Mouse (Mus musculus) layer of hippocampus, adult 9-11 months (tissue): ENCODE measurements around the gene Klhdc9.

Source experiments
- DNase-seq: peaks from one replicate; pipeline ENCODE4 v3.0.0; 2022

Klhdc9 gene

DNA sequence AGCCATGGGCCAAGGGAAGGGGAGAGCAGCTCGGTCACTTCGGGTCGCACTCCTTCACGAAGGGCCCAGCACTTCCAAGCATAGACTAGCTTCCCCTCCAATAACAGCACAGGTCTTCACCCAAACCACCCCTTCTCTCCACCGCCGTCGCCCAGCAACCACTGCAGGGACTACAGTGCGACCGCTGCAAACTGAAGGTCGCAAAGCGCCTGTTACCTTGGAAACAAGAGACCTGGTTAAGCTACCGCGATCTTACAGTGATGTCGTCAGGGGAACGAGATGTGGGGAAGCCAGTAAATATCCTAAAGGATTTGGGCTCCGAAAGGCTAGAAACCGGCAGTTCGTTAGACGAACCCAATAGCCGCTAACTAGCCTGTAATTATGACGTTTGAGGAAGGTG lies at the start of gene Klhdc9:
Gene Klhdc9 (minus strand): TSS at position 143 of the 400 bp plus-strand sequence.
- DNase-seq, result peak; percentile 94

DNA sequence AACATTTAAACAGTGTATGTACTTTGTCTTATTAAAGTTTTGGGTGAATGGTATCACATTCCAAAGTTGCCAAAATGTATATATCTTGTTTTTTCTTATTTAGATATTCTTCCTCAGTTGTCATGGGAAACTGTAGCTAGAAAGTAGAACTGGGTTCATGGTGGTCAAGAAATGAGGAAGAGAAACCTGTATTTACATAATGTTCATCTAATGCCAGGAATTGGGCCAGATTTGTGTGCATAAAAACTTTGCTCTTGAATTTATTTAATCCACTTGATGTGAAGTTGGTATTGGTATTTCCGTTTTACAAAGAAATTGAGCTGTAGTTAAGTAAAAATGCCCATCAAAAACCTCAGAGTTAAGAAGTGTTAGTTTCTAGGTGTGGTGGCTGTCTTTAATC lies 49.6 kb upstream of the Klhdc9 start:
- DNase-seq, result no peak

DNA sequence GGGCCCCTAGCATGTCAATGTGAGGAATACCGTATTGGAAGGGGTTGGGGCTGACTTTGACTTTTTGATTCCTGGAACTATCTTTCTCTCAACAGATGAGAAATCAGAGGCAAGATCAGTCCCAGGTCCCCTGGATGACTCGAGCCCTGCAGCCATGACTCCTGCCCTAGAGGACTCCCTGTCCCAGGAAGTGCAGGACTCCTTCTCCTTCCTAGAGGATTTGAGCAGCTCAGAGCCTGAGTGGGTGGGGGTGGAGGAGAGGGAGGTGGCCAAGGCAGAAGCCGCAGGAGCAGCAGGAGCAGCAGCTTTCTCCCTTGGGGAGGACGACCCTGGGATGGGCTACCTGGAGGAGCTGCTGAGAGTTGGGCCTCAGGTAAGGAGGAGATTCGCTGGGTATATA lies 46.7 kb upstream of the Klhdc9 start:
- DNase-seq, result no peak

DNA sequence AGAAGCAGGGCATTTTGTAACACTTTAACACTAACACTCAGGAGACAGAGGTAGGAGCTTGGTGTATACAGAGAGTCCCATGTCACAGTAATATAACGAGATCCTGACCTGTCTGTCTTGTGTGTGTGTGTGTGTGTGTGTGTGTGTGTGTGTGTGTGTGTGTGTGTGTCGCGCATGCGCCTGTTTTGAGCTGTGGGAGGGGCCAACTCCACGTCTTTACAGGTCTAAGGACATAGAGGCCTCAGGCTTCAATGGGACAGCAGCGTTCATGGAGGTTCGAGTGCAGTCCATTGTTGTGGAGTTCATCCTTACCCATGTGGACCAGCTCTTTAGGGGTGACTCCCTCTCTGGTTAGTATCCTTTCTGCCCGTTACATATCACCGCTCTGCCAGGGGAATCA lies 42.4 kb upstream of the Klhdc9 start:
- DNase-seq, result no peak

DNA sequence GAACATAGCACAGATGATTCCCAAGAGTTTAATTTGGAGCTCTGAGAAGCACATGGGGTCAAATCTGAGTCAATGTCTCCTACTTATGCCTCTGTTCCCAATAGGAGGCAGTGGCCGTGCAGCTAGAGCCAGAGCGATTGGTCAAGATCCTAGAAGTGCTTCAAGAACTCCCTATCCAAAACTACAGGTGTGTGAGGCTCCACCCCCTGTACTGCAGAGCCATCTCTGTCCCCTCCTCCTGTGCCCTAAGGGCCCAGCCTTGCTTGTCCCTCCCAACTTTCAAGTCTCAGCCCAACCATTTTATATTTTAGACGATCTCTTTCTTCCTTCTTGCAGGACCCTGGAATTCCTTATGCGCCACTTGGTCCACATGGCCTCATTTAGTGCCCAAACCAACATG lies 41.2 kb upstream of the Klhdc9 start:
- DNase-seq, result no peak

DNA sequence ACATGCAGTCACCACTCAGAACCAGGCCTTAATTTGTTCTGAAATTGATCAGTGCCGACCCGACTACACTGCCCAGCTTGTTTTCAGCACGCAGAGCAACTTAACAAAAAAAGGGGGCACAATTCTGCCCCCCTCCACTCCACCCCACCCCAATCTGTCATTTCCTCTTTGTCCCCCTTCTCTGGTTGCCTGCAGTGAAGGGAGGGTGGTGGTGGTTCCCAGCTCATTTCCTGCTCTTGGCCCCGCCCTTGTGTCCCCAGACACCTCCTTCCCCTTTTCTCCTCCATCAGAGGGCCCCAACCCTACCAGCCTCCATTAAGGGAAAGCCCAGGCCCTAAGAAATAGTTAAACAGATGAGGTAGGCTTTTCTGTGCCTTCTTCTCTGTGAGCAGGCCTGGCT lies 29.5 kb upstream of the Klhdc9 start:
- DNase-seq, result peak; percentile 54

DNA sequence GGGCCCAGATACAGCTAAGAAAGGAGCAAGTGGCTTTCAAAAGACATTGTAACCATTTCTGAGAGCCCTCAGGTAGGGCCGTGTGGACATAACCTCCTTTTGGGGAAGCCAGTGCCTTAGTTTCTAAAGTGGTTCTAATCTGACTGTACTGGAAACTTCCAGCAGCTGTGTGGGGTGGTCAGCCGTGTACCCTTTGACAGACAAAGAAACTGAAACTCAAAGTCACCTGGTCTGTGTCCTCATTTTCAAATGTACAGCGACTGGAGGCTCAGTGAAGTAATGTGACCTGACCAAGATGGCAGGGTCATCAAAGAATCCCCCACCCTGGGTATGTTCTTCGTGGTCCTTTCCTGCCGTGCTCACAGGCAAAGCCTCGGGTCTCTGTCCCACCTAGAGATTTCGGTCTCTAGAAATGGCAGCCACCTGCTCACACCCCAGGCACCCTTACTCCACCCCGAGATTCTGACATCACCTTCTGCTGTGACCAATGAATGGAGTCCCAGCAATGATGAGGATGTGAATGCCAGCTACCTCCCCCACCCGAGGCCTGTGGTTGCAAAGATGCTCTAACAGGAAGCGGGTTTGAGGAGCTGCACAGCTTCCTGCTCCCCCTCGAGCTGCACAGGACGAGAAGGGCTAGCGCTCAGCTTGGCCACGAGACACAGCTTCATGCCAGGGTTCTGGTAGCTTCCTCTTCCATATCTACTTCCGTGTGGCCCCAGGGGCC lies 27.9 kb upstream of the Klhdc9 start, which contains the start of gene Arhgap30:
Gene Arhgap30 (plus strand): TSS at position 579 of the 727 bp plus-strand sequence.
- DNase-seq, result peak; percentile 81

DNA sequence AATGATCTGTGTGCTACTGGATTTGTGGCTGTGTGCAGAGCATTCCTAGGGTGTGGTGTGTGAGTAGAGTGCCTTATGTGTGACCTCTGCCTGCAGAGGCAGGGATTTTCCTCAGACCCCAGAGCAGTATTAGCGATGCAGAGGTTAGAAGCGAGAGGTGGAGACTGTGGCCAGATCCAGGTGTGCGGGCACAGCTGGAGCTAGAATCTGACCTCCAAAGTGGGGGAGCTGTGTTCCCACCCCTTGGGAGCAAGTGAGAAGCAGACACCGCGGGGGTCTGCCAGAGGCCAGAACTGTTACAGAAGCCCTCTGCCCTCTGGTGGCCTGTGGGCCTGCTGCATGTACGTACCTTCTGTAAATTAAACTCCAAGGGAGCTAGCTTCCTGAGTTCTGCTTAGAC lies 26.5 kb upstream of the Klhdc9 start:
- DNase-seq, result no peak

DNA sequence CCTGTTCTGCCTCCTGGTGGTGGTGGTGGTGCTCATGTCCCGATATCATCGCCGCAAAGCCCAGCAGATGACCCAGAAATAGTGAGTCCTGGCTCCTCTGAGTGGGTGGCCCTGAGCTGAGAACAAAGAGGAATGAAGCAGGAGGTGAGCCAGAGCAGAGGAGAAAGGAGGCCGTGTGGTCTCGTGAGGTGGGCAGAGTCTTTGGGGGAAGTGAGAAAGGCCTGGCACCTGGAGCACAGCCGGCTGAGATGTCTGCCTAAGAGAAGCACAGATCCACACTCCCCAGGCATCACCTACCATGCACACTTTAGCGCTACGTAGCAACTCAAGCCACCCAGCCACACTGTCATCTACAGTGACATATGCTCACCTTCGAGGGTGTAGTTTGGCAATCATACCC lies 24.6 kb upstream of the Klhdc9 start:
- DNase-seq, result no peak

DNA sequence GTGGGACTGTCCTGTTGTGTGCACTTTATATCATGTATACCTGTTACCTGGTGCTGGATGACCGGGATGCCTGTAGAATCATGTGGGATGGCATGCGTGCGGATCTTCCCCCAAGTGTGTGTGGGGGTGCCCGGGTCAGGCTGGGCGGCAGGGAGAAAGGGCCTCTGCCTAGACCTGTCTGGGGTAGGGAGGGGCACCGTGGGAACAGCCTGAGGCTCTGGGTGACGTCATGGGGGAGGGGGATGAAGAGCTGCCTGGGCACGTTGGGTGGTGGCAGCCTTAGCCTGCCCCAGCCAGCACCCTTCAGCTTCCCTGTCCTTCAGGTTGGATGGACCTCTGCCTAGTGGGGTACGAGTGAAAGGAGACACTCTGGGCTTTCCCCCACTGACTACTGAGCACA lies 23.8 kb upstream of the Klhdc9 start:
- DNase-seq, result no peak

DNA sequence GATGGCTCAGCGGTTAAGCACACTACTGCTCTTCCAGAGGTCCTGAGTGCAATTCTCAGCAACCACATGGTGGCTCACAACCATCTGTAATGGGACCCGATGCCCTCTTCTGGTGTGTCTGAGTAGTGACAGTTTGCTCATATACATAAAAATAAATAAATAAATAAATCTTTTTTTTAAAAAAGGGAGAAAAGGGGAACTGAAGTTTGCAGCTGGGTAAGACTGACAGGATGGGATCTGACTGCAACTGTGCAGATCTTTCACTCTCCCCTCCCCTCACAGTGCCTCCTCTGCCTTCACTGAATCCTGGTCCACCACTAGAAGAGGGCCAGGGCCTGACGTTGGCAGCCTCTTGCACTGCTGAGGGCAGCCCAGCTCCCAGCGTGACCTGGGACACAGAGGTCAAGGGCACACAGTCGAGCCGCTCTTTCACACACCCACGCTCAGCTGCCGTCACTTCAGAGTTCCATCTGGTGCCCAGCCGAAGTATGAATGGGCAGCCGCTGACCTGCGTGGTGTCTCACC lies 21.6 kb upstream of the Klhdc9 start:
- no peak for DNase-seq

DNA sequence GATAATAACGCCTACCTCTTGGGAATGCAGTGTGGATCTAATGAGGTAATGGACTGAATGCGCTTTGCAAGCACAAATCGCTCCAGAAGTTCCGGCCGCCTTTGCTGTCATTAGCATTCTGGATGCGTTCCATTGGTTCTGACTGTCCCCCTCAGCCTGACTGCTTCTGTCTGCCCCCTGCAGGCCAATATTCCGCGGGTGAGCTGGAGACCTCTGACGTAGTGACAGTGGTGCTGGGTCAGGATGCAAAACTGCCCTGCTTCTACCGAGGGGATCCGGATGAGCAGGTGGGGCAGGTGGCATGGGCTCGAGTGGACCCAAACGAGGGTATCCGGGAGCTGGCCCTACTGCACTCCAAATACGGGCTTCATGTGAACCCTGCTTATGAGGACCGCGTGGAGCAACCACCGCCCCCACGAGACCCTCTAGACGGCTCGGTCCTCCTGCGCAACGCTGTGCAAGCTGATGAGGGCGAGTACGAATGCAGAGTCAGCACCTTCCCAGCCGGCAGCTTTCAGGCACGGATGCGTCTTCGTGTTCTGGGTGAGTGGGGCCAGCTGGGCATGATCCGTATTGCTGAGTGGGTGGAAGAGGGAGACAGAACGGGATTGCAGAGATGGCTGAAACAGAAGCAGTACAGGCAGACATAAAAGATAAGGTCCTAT lies 19.5 kb upstream of the Klhdc9 start:
- peak; percentile 77 for DNase-seq

DNA sequence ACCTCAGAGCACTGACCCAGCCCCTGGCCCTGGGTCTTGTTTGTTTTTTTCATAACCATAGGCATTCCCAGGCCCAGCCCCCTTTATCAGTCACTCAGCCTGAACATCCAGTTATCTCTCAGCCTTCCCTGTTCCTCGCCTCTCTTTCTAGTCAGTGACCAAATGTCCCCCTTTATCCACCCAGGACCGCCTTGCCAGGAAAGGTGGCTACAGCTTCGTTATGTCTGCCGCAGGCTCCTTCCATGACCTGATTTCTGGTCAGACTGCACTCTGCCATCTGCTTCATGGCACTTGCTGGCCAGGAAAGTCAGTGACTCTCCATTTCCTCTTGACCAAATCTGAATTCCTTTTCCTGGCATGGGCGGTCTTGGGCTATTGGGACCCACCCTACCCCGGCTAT lies 17.7 kb upstream of the Klhdc9 start:
- DNase-seq, result no peak

DNA sequence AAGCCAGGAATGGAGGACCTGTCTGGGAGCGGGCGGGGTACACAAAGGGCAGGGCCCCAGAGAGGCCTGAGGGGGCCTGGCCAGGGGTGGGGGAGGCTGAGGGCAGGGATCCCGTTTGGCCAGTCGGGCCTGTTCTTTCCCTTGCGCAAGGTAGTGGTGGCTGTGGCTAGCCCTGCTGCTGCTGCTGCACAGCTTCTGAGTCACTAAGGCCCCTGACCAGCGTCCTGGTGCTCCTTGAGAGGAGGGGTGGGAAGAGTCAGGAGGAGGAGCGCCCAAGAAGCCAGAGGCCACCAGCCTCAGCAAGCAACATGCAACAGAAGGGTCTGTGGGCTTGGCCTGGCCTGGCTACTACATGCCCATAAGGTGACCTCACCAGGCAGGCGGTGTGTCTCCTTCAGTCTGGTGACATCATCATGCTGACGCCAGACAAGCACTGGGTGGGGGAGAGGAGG lies 15.1 kb upstream of the Klhdc9 start:
- DNase-seq, result no peak

DNA sequence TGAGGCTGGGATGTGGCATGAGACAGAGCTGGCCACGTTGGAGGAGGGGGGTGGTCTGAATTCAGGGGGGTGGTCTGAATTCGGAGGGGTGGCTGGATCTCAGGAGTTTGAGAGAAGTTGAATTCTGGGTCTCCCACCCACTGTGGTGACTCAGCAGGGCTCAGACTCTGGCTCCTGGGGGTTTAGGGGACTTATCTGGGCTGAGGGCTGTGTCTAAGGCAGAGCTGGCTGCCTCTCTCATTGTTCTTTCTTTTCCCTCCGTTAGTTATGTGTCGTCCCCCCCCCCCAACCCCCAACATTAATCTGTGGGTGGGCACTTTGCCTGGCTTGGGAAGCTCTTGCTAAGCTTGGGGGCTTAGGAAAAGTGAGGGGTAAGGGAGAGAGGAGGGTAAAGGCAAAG lies 13.3 kb upstream of the Klhdc9 start:
- DNase-seq, result no peak

DNA sequence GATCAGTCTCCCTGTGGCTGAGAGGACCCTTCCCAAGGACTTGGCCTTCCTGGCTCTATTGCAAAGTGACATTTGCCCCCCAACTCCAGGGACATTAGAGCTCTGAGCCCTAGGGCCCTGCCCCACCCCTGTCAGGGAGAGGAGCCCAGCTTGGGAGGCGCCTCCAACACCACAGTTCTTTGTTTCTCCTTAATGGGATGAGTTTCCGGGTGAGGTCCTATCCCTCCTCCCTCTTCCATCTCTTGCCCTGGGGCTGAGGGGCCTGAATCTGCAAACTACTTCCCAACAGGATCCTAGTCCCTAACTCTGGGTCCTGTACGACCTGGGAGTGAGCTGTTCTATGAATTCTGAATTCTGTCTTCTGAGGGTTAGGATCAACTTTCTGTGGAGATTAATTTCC lies 12.3 kb upstream of the Klhdc9 start:
- DNase-seq, result no peak

DNA sequence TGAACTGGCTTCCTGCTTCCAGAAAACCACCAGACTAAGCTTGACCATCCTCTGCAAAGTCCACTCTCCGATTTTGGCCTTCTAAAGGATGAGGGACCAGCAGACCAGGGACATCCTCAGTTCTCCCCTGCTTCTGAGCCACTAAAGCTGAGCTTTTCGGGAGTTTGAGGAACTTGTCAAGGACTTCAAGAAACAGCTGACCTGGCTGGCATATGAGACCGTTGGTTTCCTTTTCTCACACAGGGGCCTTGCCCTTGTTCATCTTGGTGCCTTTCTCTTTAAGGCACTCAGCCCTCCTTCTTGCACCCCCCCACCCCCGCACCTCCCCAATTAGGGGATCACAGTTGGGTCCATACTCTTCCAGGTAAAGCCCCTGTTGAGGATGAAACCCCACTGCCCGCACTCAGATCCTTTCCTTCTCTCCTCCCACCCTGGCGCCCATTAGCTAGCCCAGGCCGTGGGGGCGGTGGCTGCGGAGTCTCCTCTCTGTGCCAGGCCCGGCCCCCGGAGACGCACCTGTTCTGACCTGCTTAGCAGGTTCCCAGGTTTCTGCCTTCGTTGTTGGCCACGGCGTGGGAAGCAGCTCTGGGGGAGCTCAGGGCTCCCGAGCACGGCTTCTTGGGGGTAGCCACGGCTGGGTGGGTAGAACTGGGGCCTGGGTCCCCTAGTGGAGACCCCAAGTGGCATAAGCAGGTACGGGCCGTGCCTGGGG lies 9.4 kb upstream of the Klhdc9 start, which contains the start of gene Nectin4:
Gene Nectin4 (plus strand): TSS at position 255 of the 712 bp plus-strand sequence.
- no peak for DNase-seq

DNA sequence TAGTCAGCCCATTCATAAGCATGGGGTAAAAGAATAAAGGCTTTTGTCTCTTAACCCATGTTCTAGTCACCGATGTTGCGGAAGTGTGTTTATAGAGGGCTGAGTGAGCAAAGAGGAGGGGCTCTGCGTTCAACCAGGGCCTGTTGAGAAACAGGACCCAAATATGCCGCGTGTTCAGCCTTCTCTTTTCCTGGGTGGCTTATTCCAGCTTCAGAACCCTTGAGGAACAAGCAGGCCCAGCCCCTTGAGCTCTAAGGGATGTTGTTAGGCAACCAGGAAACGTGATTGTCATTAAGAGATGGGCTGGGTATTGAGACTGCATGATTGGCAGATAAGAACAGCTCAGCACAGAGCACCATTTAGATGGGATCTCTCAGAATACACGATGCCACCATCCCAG lies 5.3 kb upstream of the Klhdc9 start:
- DNase-seq, result no peak

DNA sequence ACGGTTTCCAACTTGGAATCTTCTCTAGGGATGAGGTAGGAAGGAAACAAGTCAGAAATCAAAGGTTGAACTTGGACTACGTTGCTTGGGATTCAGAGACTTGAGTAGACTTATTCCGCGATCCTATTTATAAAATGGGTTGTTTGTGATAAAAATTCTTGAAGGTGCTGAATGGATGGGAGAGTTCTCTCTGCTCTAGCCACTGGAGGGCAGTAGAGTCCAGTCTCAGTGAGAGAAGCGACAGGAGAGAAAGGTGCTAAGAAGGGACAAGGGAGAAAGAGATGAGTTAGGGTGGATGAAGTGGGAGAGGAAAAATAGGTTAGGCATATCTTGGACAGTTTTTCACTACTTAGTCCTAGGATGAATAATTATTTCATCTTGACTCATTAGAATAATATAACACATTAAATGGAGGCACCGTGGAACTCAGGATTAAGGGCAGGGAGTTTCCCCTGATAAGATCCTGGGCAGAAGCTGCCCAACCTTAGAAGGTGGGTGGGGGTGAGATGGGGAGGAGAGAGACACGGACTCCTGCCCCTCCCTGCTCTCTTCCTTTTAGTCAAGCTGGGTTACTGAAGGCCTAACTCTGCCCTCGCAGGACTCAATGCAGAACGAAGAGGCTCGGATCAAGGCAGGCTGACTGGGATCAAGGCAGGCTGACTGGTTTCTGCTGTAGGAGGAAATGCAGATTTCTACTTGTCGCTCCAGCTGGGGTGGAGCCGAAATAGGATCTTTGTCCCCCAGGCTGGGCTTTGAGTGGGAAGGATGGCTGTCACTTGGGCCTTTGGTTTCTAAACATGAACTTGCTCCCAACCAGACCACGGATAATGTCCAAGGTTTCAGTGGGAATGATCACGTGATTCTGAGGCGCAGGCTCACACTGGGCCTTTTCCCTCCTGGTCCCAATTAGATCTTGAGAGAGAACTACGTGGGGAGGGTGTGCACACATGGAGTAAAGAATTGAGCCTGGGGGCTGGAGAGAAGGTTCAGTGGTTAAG lies 807 bp upstream of the Klhdc9 start:
- DNase-seq, result peak; percentile 73

DNA sequence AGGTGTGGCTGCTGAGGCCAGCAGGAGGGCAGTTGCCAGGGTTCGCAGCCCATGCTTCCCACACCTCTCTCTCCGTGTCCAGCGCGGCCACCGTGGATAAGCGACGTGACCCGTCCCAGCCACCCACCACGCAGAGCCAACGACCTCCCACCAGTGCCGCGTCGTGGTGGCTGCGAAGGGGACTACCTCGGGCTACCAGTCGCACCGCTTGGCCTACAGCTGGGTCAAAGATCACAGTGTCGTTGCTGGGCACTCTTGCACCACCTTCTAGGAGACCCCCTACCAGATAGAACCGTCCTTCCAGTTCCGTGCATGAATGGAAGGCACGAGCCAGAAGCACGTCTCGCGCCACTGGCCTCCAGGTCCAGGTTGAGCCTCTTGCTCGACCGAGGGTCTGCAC lies 345 bp downstream of the Klhdc9 start:
- DNase-seq, result peak; percentile 43

DNA sequence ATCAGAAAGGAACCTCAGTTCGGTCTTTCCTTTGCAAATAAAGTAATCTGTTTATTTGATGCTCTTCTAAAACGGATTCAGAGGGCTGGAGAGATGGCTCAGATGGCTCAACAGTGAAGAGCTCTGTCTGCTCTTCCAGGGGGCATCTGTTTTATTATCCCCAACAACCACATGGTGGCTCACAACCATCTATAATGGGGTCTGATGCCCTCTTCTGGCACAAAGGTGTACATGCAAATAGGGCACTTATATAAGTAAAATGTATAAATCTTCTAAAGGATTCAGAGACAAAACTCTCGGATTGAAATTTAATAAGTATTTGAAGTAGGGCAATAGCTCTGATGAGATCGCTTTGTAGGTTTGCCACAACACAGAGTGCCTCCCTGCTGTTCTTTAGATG lies 2.2 kb downstream of the Klhdc9 start:
- peak; percentile 66 for DNase-seq

DNA sequence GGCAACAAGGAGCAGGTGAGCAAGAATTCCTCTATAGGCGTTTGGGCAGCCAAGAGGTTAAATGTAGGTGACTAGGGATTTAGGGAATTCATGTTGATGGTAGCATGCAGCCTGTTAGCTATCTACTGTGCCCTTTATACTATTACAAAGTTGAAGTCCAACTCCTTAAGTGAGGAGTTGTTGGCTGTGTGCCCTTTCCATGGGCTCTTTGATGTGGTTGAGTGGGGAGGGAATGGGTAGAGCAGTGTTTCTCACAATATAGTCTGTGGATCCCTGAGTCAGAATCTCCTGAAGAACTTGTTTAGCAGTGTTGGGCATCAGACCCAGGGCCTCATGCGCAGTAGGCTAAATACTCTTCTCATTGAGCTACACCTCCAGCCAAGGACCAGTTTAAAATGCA lies 3.8 kb downstream of the Klhdc9 start:
- DNase-seq, result no peak
